Mouse (Mus musculus): ENCODE data around the gene 6430550D23Rik. TPM values are rescaled to one million over a fixed set of nuclear protein-coding genes. Genes with fewer than 3 reads are reported as not detected.
"Not testable (repeated sequence)": the region's sequence is repeated elsewhere in the genome, so short reads cannot be mapped to it uniquely, and the experiment has no call there.

6430550D23Rik gene
- polyA plus RNA-seq, 1 experiment from 2014 or later, result 2.1 TPM

DNA sequence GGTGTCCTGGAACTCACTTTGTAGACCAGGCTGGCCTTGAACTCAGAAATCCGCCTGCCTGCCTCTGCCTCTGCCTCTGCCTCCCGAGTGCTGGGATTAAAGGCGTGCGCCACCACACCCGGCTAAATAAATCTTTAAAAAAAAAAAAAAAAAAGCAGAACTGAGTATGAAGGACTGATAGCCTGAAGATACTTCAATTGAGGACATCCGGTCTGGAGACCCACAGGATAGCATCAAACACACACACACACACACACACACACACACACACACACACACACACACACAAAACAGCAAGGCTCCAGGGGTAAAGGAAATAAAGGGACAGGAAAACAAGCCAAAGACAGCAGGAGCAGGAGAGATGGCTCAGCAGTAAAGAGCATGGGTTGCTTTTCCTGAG lies 82.6 kb downstream of the 6430550D23Rik start:
- peaks cover 45% of the 10 kb centered on the region for H3K36me3 ChIP-seq (replicated peaks)
- H3K4me3 ChIP-seq; DNase-seq (ENCODE audit: extremely low spot score, low spot score); H3K27ac ChIP-seq; H3K27me3 ChIP-seq (ENCODE audit: poor library complexity, severe bottlenecking); H3K9me3 ChIP-seq: not testable (repeated sequence)
- peaks cover 19% of the 10 kb centered on the region for H3K4me1 ChIP-seq
- 93% methylated on average over 6 of the region's 6 CpGs for WGBS

Other genes with a start within 250 kb of the 6430550D23Rik start
- 0.17 and 0.35 TPM in 2 replicates for gene Mmp24, start 232.6 kb downstream of the 6430550D23Rik start, polyA plus RNA-seq (2016; fragmentation: Nextera tagmentation; extraction: Ambion mirVana)
- gene BC029722, start 188.6 kb downstream of the 6430550D23Rik start, polyA plus RNA-seq (2016; fragmentation: Nextera tagmentation; extraction: Ambion mirVana), result 5.9 and 6.8 TPM in 2 replicates
- 241 and 249 TPM in 2 replicates for gene Eif6, start 181.1 kb downstream of the 6430550D23Rik start, polyA plus RNA-seq (2016; fragmentation: Nextera tagmentation; extraction: Ambion mirVana)
- gene Fam83c, start 173.1 kb downstream of the 6430550D23Rik start, polyA plus RNA-seq (2016; fragmentation: Nextera tagmentation; extraction: Ambion mirVana), result 0.26 and 0.29 TPM in 2 replicates
- gene Uqcc1, start 77.7 kb downstream of the 6430550D23Rik start, polyA plus RNA-seq (2016; fragmentation: Nextera tagmentation; extraction: Ambion mirVana), result 78.4 and 82.2 TPM in 2 replicates
- gene Gm15557, start 67.2 kb downstream of the 6430550D23Rik start, polyA plus RNA-seq (2016; fragmentation: Nextera tagmentation; extraction: Ambion mirVana), result not detected in 2 replicates
- 0.27 and 0.88 TPM in 2 replicates for gene Gdf5, start 62.6 kb downstream of the 6430550D23Rik start, polyA plus RNA-seq (2016; fragmentation: Nextera tagmentation; extraction: Ambion mirVana)
- gene Cep250, start 51.5 kb downstream of the 6430550D23Rik start, polyA plus RNA-seq (2016; fragmentation: Nextera tagmentation; extraction: Ambion mirVana), result 28.8 and 28.9 TPM in 2 replicates
- 194 and 199 TPM in 2 replicates for gene Ergic3, start 68 bp upstream of the 6430550D23Rik start, polyA plus RNA-seq (2016; fragmentation: Nextera tagmentation; extraction: Ambion mirVana)
- not detected in 2 replicates for gene Fer1l4, start 45.0 kb upstream of the 6430550D23Rik start, polyA plus RNA-seq (2016; fragmentation: Nextera tagmentation; extraction: Ambion mirVana)
- 4.1 TPM in 2 replicates for gene Spag4, start 57.2 kb upstream of the 6430550D23Rik start, polyA plus RNA-seq (2016; fragmentation: Nextera tagmentation; extraction: Ambion mirVana)
- 63.3 and 73.3 TPM in 2 replicates for gene Cpne1, start 104.0 kb upstream of the 6430550D23Rik start, polyA plus RNA-seq (2016; fragmentation: Nextera tagmentation; extraction: Ambion mirVana)
- 47.5 and 50.4 TPM in 2 replicates for gene Rbm12, start 104.0 kb upstream of the 6430550D23Rik start, polyA plus RNA-seq (2016; fragmentation: Nextera tagmentation; extraction: Ambion mirVana)
- 20.7 TPM in 2 replicates for gene Gm28036, start 119.1 kb upstream of the 6430550D23Rik start, polyA plus RNA-seq (2016; fragmentation: Nextera tagmentation; extraction: Ambion mirVana)
- 379 and 398 TPM in 2 replicates for gene Romo1, start 136.1 kb upstream of the 6430550D23Rik start, polyA plus RNA-seq (2016; fragmentation: Nextera tagmentation; extraction: Ambion mirVana)
- 41.7 and 45.2 TPM in 2 replicates for gene Nfs1, start 136.2 kb upstream of the 6430550D23Rik start, polyA plus RNA-seq (2016; fragmentation: Nextera tagmentation; extraction: Ambion mirVana)
- 542 and 576 TPM in 2 replicates for gene Rbm39, start 172.3 kb upstream of the 6430550D23Rik start, polyA plus RNA-seq (2016; fragmentation: Nextera tagmentation; extraction: Ambion mirVana)
- 71.6 and 77.4 TPM in 2 replicates for gene Phf20, start 188.5 kb upstream of the 6430550D23Rik start, polyA plus RNA-seq (2016; fragmentation: Nextera tagmentation; extraction: Ambion mirVana)